Mouse (Mus musculus) spleen, adult 12 weeks (tissue): ENCODE measurements around the gene Kcnip1.

ENCODE experiments used
- DNase-seq: peaks from one replicate; pipeline ENCODE4 v3.0.0; 2022; ENCODE audit warnings: low spot score

The Kcnip1 gene

DNA sequence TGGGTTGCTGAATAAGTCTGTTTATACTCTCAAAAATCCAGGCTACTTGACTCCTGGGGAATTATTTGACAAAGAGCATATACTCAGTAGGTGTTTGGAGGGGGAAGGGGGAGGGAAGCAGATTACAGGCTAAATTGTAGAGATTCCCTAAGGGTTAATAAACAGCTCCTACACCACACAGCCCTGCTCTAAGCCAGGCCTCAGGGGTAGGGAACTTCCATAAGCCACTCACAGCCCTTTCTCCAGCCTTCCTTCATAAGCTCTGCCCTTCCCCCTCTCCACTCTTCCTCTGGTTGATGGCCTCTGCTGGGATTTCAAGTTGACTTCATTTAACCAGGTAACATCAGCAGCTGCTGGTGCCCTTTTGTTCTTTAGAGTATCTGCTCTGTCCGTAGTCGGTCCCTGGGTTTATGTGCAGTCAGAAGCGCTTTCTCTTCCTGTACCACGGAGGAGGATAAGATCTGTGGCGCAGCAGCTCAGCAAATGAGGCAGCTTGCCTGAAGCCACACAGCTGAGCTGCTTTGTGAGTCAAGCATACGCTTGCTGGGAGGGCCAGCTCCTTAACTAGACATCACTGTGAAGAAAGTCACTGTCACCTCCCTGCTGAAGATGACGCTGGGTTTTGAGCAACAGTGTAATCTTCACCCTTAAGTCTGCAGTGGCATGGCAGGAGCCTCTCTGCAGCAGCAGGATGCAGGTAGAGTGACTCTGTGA lies 54.2 kb downstream of the Kcnip1 start:
- peak; percentile 9 for DNase-seq

DNA sequence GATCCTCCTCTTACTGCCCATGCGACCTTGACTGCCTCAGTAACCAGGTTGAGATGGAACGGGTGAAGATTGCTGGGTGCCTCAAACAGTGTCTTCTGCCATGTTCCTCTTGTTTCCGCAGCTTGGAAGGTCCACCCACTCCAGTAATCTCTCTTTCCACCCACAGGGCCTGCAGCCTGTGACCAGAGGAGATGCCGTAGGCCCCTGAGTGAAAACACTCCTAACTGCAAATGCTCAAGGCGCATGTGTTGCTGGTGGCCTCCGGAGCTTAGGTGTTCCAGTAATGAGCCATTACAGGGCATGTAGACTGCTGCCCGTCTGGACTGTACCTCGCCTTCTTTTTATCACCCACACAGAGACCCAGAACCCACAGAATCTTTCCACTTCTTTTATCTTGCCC lies 55.3 kb downstream of the Kcnip1 start:
- no peak for DNase-seq

DNA sequence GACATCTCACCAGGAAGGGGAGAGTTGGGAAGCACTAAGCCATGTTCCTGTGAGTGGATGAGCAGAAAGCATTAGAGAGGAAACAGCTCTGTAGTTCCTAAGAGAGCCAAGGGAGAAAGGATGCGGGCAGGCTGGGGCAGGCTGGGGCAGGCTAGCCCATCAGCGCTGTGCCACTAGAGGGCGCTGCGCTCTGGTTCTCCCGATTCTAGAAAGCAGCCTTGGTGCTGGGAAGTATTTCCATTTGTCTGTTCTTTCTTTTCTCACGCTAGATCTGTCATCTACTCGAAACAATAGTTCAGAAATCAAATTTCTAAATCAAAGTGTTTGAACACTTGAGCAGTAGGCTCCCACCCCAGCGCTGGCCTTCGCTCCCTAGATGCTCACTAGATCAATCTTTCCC lies 58.7 kb downstream of the Kcnip1 start:
- DNase-seq, result no peak

DNA sequence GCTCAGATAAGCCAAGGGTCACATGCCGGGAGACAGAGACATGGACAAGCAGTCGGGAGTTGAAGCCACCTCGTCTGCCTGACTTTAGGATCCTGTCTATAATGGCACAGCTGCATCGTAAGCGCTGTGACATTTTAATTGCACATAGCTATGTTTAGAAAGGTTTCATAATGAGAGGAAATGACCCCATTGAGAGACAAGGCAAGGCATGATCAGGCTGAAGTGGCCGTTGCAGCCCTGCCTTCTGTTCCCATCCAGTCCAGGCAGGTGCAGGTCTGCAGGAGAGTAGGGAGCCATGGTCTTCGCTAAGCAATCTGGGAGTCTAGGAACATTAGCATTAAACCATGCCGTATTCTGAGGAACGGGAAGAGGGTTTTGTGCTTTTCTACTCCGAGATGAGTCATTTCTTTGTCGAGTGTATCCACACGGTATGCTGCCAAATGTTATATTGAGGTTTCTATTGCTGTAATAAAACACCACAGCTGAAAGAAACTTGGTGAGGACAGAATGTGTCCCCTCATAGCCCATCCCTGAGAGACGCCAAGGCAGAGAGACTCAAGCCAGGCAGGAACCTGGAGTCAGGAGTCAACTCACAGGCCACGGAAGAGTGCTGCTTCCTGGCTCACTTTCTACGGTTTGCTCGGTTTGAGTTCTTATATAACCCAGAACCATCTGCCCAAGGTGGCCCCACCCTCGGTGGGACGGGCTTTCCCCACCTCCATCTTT lies 60.4 kb downstream of the Kcnip1 start:
- DNase-seq, result no peak

DNA sequence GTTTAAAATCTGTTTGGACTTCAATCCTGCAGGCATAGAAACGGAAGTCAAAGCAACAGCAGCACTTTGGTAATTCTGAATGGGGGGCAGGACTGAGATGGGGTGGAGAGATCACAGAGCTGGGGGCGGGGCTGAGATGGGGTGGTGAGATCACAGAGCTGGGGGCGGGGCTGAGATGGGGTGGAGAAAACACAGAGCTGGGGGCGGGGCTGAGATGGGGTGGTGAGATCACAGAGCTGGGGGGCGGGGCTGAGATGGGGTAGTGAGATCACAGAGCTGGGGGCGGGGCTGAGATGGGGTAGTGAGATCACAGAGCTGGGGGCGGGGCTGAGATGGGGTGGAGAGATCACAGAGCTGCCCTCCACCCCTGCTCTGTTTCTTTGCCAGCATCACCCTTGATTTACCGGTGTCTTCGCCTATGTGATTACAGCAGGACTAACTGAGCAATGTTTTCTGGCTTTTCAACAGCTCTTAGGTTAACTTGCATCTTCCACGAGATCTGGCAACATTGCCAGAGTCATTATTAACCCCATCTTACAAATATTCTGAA lies 61.0 kb downstream of the Kcnip1 start:
- peak; percentile 29 for DNase-seq

DNA sequence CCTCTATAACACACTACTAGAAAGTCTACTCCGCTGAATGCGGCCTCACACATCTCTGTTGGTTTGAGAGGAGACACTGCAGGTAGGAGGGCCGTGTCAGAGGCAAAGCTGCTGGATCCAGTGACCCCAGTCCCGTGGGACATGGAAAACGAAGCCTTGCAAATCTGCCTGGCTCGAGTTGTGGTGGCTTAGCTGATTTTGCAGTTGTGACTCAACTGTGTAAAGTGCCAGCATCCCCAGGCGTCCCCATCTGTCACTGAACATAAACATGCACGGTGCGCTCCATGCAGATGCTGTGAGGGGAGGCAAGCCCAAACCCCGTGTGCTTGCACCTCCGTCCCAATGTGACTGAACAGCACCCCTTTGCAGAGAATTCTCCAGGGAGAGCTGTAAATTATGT lies 63.5 kb downstream of the Kcnip1 start:
- no peak for DNase-seq

DNA sequence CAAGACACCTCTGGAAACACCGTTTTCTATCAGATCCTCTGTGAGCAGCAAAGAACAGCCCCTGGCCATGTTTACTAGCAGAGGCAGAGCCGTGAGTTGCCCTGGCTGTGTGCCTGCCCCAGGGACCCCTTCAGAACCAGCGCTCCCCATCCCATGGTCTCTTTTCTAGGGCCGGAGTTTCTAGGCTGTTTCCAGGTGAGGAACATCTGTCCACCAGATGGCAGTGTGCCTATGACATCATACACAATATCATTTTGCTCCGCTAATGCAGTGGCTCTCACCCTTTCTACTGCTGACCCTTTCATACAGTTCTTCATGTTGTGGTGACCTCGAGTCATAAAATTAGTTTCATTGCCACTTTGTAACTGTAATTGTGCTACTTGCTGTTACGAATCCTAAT lies 64.3 kb downstream of the Kcnip1 start:
- no peak for DNase-seq

DNA sequence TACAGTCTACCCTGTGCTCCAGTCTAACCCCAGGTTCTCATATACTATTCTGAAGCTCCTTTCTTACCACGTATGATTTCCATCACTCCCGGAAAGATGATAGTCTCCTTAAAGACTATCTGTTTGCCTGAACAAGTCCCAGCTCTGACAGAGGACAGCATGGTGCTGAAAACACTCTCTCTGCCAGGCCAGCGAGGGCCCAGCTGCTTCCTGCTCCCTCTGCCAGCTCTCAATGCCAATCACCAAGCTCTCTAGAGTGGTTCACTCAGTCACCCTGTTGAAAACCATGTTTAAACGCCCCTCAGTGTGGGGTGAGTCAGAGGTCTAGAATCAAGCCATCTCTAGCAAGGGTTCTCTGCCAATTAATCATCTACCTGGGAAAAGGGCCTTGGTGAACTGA lies 65.1 kb downstream of the Kcnip1 start:
- no peak for DNase-seq

DNA sequence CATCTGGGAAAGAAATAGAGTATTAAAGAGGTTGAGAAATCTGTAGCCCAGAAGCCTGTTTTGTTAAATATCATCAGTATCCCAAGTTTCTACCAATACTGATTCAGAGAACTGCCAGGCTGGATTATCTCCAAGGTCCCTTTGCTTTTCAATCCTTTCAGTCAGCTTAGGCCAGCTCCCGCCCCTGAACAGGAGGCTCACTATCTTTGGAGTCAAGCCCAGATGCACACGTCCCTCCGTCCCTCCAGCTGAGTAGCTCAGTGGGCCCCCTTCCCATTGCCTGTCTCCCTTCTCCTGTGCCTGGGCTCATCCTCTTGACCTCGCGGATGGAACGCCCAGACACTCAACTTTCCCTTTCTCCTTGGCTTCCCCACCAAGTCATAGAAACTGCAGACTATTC lies 65.6 kb downstream of the Kcnip1 start:
- DNase-seq, result no peak

DNA sequence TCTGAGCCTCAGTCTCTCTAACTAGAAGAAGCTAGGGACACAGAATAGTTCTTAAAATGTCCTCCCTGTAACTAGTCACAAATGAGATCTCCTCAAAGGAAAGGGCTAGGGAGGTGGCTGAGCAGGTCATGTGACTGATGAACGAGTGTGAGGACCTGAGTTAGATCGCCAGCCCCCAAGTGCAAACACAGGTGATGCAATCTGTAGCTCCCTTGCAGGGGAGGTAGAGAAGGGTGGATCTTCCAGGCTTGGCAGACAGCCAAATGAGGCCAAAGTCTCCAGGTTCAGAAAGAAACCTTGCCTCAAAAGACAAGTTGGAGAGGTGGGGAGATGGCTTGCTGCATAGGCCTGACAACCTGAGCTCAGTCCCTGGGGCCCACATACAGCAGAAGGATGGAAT lies 66.4 kb downstream of the Kcnip1 start:
- no peak for DNase-seq

DNA sequence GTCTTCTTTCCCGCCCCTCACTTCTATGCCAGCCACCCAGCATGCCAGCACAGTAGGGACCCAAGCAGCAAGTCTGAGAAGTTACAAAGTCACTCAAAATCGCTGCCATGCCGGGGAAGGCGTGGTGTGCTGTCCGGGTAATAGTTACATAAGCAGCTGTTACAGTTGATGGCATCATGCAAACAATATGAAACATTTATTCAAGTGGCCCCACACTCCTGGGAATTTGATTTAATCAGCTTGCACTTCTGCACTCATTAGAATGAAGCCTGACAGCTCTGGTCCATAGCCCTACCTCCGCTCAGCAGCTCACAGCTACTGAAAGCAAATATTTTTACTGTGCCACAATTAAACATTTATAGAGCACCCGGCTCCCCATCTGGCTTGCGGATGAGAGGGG lies 67.2 kb downstream of the Kcnip1 start:
- no peak for DNase-seq

DNA sequence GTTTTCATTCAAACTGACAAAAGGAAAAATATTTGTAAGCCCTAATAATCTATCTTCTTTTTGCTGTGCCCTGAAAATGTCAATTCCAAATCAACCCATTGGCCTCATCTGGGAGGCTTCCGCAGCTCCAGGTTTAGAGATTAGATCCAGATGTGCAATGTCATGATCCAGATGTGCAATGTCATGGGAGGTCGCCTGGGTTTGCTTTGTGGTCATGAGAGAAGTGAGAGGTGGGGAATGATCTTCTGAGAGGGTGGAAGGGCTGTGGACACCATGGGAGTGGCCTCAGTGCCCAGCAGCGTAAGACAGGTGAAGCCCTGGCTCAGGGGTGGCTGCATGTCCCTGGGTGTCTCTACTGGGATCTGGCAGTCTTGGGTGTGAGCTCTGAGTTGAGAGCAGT lies 69.9 kb downstream of the Kcnip1 start:
- no peak for DNase-seq

DNA sequence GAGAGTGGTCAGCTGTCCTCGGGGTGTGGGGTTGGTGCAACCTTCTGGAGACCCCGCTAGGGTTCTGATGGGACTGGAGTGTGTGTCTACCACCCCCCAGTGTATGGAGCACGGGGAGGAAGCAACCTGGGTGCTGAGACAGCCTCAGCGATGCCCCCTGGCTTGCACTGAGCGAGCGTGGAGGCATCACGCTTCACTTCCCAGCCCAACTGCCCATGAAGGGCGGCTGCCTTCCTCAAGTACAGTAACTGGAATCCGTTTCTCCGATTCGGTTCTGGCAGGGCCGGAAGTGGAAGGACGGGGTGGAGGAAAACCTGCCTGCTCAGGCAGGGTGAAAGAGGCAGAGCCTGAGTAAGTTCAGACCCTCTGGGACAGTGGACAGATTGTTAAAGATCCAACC lies 71.5 kb downstream of the Kcnip1 start:
- no peak for DNase-seq

DNA sequence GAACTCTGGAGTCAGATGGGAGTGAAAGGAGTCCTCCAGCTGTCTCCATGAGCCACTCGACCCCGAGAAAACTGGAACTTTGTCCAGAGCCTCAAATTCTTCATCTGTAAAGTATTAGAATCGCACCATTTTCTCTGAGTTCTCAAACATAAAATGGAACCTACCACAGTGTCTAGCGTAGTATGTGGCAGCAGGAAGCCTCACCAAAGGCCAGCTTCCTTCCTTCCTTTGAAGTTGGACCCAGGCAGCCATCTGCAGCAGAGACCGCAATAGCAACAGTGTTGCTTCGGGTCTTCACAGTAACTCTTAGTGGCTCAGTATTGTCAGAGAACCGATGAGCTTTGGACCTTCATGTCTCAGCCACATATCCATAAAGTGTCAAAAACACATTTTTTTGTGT lies 73.1 kb downstream of the Kcnip1 start:
- DNase-seq, result no peak

DNA sequence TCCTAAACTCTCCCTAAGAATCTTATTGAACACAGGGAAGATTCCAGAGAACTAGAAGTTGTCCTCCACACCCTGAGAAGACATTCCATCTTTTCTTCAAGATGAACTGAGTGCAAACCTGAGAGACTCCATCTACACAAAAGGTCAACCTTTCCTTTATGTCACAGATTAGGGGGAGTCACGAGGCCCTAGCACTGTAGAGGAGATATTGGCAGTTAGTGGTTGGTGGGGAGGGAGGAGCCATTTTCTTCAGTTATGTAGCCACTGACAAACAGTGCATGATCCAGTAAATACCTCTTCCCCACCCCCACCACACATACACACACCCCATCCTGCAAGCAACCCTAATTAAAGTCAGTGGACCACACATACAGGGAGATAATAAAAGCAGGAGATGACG lies 74.5 kb downstream of the Kcnip1 start:
- DNase-seq, result no peak

DNA sequence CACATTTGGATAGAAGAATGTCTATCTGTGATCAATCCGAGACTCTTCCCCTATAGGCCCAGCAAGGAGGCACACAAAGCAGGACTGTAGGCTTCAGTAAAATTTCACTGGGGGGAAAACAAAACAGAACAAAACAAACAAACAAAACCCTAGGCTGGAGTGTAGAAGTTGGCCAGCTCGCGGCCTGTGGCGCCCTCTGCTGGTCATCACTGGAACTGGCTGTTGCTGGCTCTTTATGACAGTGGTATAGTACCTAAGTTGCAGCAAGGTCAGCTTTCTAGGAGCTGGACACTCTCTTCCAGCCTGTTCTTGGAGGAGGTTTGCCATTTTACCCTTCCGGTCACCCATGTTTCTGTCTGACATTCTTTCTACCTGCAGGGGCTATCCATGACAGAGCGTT lies 75.4 kb downstream of the Kcnip1 start:
- peak; percentile 33 for DNase-seq

DNA sequence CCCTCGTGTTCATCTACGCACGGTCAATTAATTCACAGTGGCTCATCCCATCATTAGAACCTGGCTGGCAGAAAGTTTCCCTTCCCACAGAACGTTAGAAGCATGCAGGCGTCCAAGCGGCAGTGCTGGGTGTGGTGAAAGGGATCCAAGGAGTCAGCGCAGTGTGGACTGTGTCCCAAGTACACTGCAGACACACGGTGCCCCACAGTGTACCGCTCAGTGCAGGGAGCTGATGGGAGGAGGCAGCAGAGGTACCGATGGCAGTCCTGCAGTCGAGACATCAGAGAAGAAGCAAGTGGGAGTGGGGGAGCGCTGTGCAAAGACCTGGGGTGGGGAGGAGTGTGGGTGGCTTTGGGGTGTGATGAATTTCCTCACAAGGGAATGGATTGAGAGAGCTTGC lies 78.7 kb downstream of the Kcnip1 start:
- DNase-seq, result no peak

DNA sequence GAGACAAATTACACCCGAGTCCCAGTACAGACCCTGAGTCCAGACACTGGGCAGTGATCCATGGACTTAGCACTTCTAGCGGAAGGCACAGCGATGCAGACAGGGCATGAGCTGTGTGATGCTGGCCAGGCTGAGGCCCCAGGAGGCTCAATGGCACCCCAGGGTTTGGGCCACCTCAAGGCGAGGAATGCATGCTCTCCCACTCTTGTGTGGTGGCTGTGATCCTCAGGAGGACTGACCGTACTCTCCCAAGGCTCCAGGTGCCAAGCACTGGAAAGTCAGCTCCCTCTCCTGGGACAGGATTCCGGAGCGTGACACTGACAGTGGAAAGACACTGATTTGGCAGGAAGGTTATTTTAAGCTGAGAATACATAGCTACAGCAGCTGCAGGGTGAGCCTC lies 79.9 kb downstream of the Kcnip1 start:
- DNase-seq, result no peak

DNA sequence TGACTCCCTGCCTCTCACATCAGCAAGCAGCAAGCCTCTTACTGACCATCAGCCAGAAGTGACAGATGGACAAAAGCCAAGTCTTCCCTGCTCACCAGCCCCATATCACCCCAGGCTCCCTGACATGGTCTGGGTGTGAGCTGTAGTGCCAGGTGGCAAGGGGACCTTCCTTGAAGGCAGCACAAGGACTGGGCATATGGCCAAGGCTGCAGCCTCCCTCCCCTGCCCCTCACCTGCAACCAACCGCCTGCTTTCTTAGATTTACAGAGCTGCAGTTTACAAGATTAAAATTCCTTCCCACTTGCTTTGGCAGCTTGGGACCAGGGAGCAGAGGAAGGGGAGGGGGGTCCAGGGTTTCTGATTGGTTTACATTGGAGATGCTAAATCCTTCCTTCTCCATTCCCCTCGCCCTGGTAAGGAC lies 80.8 kb downstream of the Kcnip1 start:
- no peak for DNase-seq

DNA sequence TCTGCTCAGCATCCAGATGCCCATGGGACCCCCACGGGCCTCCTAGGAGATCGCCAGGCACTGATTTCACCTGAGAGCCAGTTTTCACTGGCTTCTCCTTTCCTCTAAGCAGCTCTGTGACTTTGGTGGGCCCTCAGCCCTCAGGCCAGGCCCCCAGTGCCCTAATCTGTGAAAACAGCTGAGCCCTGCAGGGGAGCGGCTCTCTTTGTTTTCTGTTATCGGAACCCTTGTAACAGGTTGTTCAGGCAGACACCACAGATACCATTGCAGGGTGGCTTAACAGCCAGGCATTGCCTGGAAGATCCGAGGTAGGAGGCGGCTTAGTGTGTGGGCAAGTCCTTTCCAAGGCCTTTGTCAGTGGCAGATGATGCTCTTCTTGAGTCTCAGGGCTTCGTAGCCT lies 82.0 kb downstream of the Kcnip1 start:
- DNase-seq, result no peak

DNA sequence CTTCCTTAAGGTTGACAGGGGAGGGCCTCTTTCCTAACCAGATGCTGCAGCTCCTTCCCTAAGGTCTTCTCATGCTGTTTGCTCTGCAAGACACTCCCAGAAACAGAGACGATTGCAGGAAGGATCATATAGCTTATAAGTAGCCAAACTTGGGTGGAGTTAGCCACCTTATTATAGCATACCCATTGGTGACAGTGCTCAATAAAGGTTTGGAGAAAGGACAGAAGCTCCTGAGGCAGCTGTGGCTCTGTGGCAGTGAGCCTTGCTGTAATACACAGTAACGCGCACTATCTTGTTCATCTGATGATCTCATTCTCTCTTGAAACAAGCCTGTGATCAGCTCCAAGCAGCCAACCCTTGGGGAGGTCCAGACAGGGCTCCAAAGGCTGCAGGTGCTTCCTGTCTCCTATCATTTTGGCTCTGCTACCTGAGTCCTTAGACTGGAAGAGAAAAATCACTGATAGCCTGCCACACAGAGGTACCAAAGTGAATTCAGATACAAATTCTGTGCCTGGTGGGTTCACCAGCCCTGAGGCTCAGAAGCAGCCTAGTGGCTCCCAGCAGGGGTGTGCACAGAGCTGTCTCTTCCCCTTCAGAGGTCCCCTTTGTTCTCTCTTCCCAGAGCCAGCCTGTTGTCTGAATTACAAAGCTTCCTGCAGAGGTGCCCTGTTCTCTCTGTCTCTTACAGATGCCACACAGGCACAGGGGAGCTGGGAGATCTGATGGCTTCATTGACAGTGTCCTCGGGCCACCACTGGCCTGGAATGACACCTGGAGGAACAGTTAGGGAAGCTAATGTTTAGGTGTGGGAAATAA lies 84.4 kb downstream of the Kcnip1 start:
- no peak for DNase-seq

DNA sequence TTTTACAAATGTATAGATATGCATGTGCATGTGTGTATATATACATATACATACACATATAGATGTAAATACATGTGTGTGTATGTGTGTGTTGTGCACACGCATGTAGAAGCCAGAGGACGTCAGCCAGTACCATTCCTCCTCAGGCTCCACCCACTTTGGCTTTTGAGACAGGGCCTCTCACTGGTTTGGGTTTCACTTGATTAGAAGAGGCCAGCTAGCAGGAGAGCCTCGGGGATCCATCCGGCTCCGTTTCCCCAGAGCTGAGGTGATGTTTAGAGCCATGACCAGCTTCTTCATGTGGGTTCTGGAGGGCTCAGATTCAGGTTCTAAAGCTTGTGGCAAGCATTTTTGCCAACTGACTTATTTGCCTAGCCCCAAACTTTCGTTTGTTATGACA lies 89.5 kb downstream of the Kcnip1 start:
- DNase-seq, result no peak

DNA sequence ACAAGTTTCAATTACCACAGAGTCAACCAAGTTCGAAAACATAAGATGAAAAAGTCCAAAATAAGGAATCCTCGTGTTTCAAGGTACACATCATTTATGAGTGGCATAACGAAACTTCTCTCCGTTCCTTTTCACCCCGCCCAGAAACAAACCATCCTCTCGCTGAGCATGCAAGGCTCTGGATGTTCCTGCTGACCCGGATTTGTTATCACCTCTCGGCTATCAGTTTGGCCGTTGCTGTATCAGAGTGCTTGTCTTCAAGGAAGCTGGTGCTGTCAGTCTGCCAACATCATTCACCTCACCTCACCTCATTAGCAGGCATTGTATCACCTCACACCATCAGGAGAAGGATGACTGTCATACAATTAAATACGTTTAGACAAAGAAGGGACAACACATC lies 90.6 kb downstream of the Kcnip1 start:
- no peak for DNase-seq
